Mouse (Mus musculus): ENCODE data around the gene Gatad2b. TPM values are rescaled to one million over a fixed set of nuclear protein-coding genes. Genes with fewer than 3 reads are reported as not detected.

The Gatad2b gene
- polyA plus RNA-seq, 1 experiment from 2014 or later: 16.5 TPM

DNA sequence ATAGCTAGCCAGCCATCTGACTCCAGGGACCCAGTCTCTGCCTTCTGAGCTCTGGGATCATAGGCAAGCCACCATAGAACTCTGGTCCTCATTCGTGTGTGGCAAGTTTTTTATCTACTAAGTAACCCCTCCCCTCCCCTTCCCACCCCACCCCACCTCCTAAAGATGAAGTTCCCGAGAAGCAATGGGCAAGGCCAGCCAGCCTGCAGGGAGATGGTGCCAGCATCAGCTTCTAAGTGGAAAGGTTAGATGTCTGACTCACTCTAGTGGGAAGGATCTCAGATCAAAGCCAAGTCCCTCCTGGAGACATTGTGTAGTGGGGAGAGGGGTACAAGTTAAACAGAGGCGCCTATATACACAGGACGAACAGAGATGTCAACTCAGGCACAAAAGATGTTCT, 98.0 kb downstream of the Gatad2b start:
- no peaks in the 10 kb centered on the region for H3K9me3 ChIP-seq (ENCODE audit: control insufficient read depth, low read length)
- no peak overlapping the region for H3K27ac ChIP-seq (ENCODE audit: low read length)
- H3K4me3 ChIP-seq (replicated peaks; ENCODE audit: low read length): no peak overlapping the region
- ATAC-seq: no peak
- no peaks in the 10 kb centered on the region for H3K27me3 ChIP-seq (replicated peaks; ENCODE audit: control insufficient read depth, insufficient read depth, low read length)
- H3K9ac ChIP-seq (replicated peaks; ENCODE audit: low read depth, low read length): no peak overlapping the region
- 72% methylated on average over 4 of the region's 4 CpGs for WGBS
- H3K36me3 ChIP-seq (ENCODE audit: control insufficient read depth, insufficient read depth): peaks cover 24% of the 10 kb centered on the region
- no peak overlapping the region for H3K4me2 ChIP-seq (ENCODE audit: low read length)
- peaks cover 30% of the 10 kb centered on the region for H3K4me1 ChIP-seq (replicated peaks; ENCODE audit: control insufficient read depth, insufficient read depth, low read length)

GRCm38 (mm10) chr3:90391941-90392340, 99.0 kb downstream of the Gatad2b start:
- peaks cover 27% of the 10 kb centered on the region for H3K36me3 ChIP-seq (ENCODE audit: control insufficient read depth, insufficient read depth)
- H3K27ac ChIP-seq (ENCODE audit: low read length): no peak overlapping the region
- no peak overlapping the region for H3K4me3 ChIP-seq (replicated peaks; ENCODE audit: low read length)
- WGBS: 90% methylated on average over 8 of the region's 8 CpGs
- H3K9me3 ChIP-seq (ENCODE audit: control insufficient read depth, low read length): no peaks in the 10 kb centered on the region
- H3K27me3 ChIP-seq (replicated peaks; ENCODE audit: control insufficient read depth, insufficient read depth, low read length): no peaks in the 10 kb centered on the region
- H3K4me1 ChIP-seq (replicated peaks; ENCODE audit: control insufficient read depth, insufficient read depth, low read length): peaks cover 29% of the 10 kb centered on the region
- no peak overlapping the region for H3K9ac ChIP-seq (replicated peaks; ENCODE audit: low read depth, low read length)
- no peak overlapping the region for H3K4me2 ChIP-seq (ENCODE audit: low read length)
- no peak for ATAC-seq

DNA sequence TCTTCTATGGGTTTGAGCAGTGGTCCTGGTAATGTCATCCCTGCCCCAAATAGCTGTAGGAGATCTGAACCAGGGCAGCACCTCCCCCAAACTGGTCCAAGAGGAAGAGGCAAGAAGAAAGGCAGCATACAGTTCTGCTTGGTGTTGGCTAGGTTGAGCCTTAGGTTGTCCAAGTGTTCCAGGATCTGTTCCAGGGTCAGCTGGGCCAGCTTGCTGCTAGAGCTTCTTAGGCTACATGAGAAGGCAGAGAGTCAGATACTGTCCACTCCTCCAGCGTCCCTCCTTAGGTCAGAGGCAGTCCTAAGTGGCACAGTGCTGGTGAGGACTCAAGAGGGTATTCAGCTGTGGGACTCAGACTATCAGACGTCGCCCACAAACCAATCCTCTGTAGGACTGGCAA, 99.7 kb downstream of the Gatad2b start:
- peaks cover 22% of the 10 kb centered on the region for H3K4me1 ChIP-seq (replicated peaks; ENCODE audit: control insufficient read depth, insufficient read depth, low read length)
- H3K4me2 ChIP-seq (ENCODE audit: low read length): no peak overlapping the region
- H3K4me3 ChIP-seq (replicated peaks; ENCODE audit: low read length): no peak overlapping the region
- no peaks in the 10 kb centered on the region for H3K9me3 ChIP-seq (ENCODE audit: control insufficient read depth, low read length)
- no peak overlapping the region for H3K27ac ChIP-seq (ENCODE audit: low read length)
- H3K36me3 ChIP-seq (ENCODE audit: control insufficient read depth, insufficient read depth): peaks cover 27% of the 10 kb centered on the region
- no peaks in the 10 kb centered on the region for H3K27me3 ChIP-seq (replicated peaks; ENCODE audit: control insufficient read depth, insufficient read depth, low read length)
- no peak overlapping the region for H3K9ac ChIP-seq (replicated peaks; ENCODE audit: low read depth, low read length)
- ATAC-seq: no peak
- 81% methylated on average over 3 of the region's 3 CpGs for whole genome bisulfite sequencing

- H3K27ac ChIP-seq (ENCODE audit: low read length): no peak overlapping the region
- H3K27me3 ChIP-seq (replicated peaks; ENCODE audit: control insufficient read depth, insufficient read depth, low read length): no peaks in the 10 kb centered on the region
- H3K4me2 ChIP-seq (ENCODE audit: low read length): no peak overlapping the region
- H3K4me3 ChIP-seq (replicated peaks; ENCODE audit: low read length): no peak overlapping the region
- H3K4me1 ChIP-seq (replicated peaks; ENCODE audit: control insufficient read depth, insufficient read depth, low read length): no peaks in the 10 kb centered on the region
- H3K36me3 ChIP-seq (ENCODE audit: control insufficient read depth, insufficient read depth): peaks cover 34% of the 10 kb centered on the region
- 87% methylated on average over 3 of the region's 3 CpGs for WGBS
- H3K9ac ChIP-seq (replicated peaks; ENCODE audit: low read depth, low read length): no peak overlapping the region
- no peak for ATAC-seq
- H3K9me3 ChIP-seq (ENCODE audit: control insufficient read depth, low read length): no peaks in the 10 kb centered on the region
These were observed 102.7 kb downstream of the Gatad2b start for GRCm38 (mm10) chr3:90395629-90396028.

- Histone ChIP-seq H3K9ac (replicated peaks; ENCODE audit: low read depth, low read length) (no peak overlapping the region), H3K36me3 (ENCODE audit: control insufficient read depth, insufficient read depth) (peaks cover 36% of the 10 kb centered on the region), H3K4me3 (replicated peaks; ENCODE audit: low read length) (no peak overlapping the region), H3K9me3 (ENCODE audit: control insufficient read depth, low read length) (no peaks in the 10 kb centered on the region), H3K27ac (ENCODE audit: low read length) (no peak overlapping the region), H3K27me3 (replicated peaks; ENCODE audit: control insufficient read depth, insufficient read depth, low read length) (no peaks in the 10 kb centered on the region), H3K4me2 (ENCODE audit: low read length) (no peak overlapping the region), H3K4me1 (replicated peaks; ENCODE audit: control insufficient read depth, insufficient read depth, low read length) (no peaks in the 10 kb centered on the region)
- ATAC-seq: no peak
- WGBS: 85% methylated on average over 4 of the region's 4 CpGs
These were observed 108.0 kb downstream of the Gatad2b start for GRCm38 (mm10) chr3:90400993-90401392.

GRCm38 (mm10) chr3:90404121-90404520, 111.1 kb downstream of the Gatad2b start:
- Histone ChIP-seq H3K9me3 (ENCODE audit: control insufficient read depth, low read length) (no peaks in the 10 kb centered on the region), H3K36me3 (ENCODE audit: control insufficient read depth, insufficient read depth) (peaks cover 54% of the 10 kb centered on the region), H3K9ac (replicated peaks; ENCODE audit: low read depth, low read length) (no peak overlapping the region), H3K4me3 (replicated peaks; ENCODE audit: low read length) (no peak overlapping the region), H3K27me3 (replicated peaks; ENCODE audit: control insufficient read depth, insufficient read depth, low read length) (no peaks in the 10 kb centered on the region), H3K27ac (ENCODE audit: low read length) (no peak overlapping the region), H3K4me1 (replicated peaks; ENCODE audit: control insufficient read depth, insufficient read depth, low read length) (no peaks in the 10 kb centered on the region), H3K4me2 (ENCODE audit: low read length) (no peak overlapping the region)
- 94% methylated on average over 3 of the region's 3 CpGs for WGBS
- no peak for ATAC-seq

DNA sequence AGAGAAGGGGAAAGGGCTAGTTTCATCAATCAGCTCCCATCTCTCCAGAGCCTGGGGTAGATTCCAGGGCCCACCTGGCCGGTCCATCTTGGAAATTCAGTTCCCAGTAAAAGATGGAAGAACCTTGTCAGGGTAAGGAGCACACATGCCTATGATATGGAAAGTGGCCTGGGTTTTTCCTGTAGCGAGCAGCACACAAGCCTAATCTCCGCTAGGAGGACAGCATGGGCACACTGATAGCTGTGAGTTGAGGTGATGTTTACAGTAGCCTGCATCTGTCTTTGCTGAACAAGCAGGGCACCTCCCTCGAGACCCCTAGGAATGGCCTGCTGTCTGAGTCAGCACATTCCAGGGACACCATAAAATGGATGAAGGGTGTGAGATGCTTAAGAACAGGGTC, 111.6 kb downstream of the Gatad2b start:
- no peaks in the 10 kb centered on the region for H3K4me1 ChIP-seq (replicated peaks; ENCODE audit: control insufficient read depth, insufficient read depth, low read length)
- WGBS: 94% methylated on average over 4 of the region's 4 CpGs
- H3K27ac ChIP-seq (ENCODE audit: low read length): no peak overlapping the region
- no peak overlapping the region for H3K9ac ChIP-seq (replicated peaks; ENCODE audit: low read depth, low read length)
- no peak for ATAC-seq
- H3K9me3 ChIP-seq (ENCODE audit: control insufficient read depth, low read length): no peaks in the 10 kb centered on the region
- H3K4me3 ChIP-seq (replicated peaks; ENCODE audit: low read length): no peak overlapping the region
- H3K4me2 ChIP-seq (ENCODE audit: low read length): no peak overlapping the region
- no peaks in the 10 kb centered on the region for H3K27me3 ChIP-seq (replicated peaks; ENCODE audit: control insufficient read depth, insufficient read depth, low read length)
- peaks cover 58% of the 10 kb centered on the region for H3K36me3 ChIP-seq (ENCODE audit: control insufficient read depth, insufficient read depth)

- Histone ChIP-seq H3K9me3 (ENCODE audit: control insufficient read depth, low read length) (no peaks in the 10 kb centered on the region), H3K27me3 (replicated peaks; ENCODE audit: control insufficient read depth, insufficient read depth, low read length) (no peaks in the 10 kb centered on the region), H3K27ac (ENCODE audit: low read length) (no peak overlapping the region), H3K4me3 (replicated peaks; ENCODE audit: low read length) (no peak overlapping the region), H3K36me3 (ENCODE audit: control insufficient read depth, insufficient read depth) (peaks cover 50% of the 10 kb centered on the region), H3K4me1 (replicated peaks; ENCODE audit: control insufficient read depth, insufficient read depth, low read length) (no peaks in the 10 kb centered on the region), H3K9ac (replicated peaks; ENCODE audit: low read depth, low read length) (no peak overlapping the region), H3K4me2 (ENCODE audit: low read length) (no peak overlapping the region)
- no peak for ATAC-seq
- 98% methylated on average over 5 of the region's 5 CpGs for WGBS
These were observed 113.4 kb downstream of the Gatad2b start for GRCm38 (mm10) chr3:90406414-90406813.

GRCm38 (mm10) chr3:90408721-90409120, 115.7 kb downstream of the Gatad2b start:
- WGBS: 93% methylated on average over 3 of the region's 3 CpGs
- Histone ChIP-seq H3K36me3 (ENCODE audit: control insufficient read depth, insufficient read depth) (peaks cover 38% of the 10 kb centered on the region), H3K9me3 (ENCODE audit: control insufficient read depth, low read length) (no peaks in the 10 kb centered on the region), H3K4me2 (ENCODE audit: low read length) (no peak overlapping the region), H3K27ac (ENCODE audit: low read length) (no peak overlapping the region), H3K4me3 (replicated peaks; ENCODE audit: low read length) (no peak overlapping the region), H3K27me3 (replicated peaks; ENCODE audit: control insufficient read depth, insufficient read depth, low read length) (no peaks in the 10 kb centered on the region), H3K4me1 (replicated peaks; ENCODE audit: control insufficient read depth, insufficient read depth, low read length) (no peaks in the 10 kb centered on the region), H3K9ac (replicated peaks; ENCODE audit: low read depth, low read length) (no peak overlapping the region)
- ATAC-seq: no peak

DNA sequence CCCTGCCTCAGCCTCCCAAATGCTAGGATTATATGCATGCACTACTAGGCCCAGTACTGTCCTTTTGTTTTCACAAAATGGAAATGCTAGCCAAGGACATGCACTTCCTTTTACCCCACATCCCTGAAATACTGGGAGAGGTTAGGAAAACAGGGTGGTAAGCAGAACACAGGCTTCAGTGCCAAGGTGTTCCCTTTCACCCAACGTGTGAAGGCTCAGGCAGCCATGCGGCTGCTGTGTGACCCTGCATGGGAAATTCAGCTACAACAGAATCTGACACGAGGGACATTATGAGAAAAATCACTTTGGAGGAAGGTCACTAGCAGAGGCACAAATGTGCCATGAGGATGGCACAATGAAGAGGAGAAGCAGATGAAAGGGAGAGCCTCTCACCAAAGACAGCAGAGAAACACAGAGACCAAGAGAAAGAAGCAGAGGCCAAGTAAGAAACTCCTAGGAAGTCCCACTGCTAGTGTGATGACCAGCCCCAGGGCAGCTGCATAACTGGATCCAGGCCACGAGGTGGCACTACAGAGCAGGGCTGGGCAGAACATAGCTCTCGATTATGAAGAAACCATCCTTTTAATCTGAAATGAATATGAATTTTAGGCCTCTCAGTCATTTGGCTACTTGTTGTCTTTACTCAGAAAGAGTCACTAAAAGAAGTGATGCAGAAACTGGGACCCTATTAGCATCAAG, 119.5 kb downstream of the Gatad2b start:
- Histone ChIP-seq H3K9ac (replicated peaks; ENCODE audit: low read depth, low read length) (no peak overlapping the region), H3K27me3 (replicated peaks; ENCODE audit: control insufficient read depth, insufficient read depth, low read length) (no peaks in the 10 kb centered on the region), H3K36me3 (ENCODE audit: control insufficient read depth, insufficient read depth) (peaks cover 33% of the 10 kb centered on the region), H3K4me2 (ENCODE audit: low read length) (no peak overlapping the region), H3K4me1 (replicated peaks; ENCODE audit: control insufficient read depth, insufficient read depth, low read length) (no peaks in the 10 kb centered on the region), H3K4me3 (replicated peaks; ENCODE audit: low read length) (no peak overlapping the region), H3K9me3 (ENCODE audit: control insufficient read depth, low read length) (no peaks in the 10 kb centered on the region), H3K27ac (ENCODE audit: low read length) (no peak overlapping the region)
- ATAC-seq: peak; percentile 67; the same call in 1 of the 2 replicates
- WGBS: 48% methylated on average over 5 of the region's 5 CpGs
